Mouse (Mus musculus) small intestine, adult 2 months (tissue): ENCODE results near the gene Chil4.

Source experiments
- CTCF ChIP-seq: fragments of 200-500 bp; IDR thresholded peaks from 2 replicates; pipeline ENCODE4 v1.5.1; 2012; ENCODE audit warnings: low read depth, mild to moderate bottlenecking, control low read depth, inconsistent platforms, low read length, moderate library complexity, mixed read lengths; ENCODE audit not compliant: insufficient replicate concordance, insufficient read length; ENCODE audit errors: extremely low read depth
- POLR2A ChIP-seq: fragments of 200-500 bp; IDR thresholded peaks from 2 replicates; pipeline ENCODE4 v1.6.1; 2012; ENCODE audit warnings: low read depth, mild to moderate bottlenecking, control low read depth, inconsistent platforms, low read length, moderate library complexity

DNA sequence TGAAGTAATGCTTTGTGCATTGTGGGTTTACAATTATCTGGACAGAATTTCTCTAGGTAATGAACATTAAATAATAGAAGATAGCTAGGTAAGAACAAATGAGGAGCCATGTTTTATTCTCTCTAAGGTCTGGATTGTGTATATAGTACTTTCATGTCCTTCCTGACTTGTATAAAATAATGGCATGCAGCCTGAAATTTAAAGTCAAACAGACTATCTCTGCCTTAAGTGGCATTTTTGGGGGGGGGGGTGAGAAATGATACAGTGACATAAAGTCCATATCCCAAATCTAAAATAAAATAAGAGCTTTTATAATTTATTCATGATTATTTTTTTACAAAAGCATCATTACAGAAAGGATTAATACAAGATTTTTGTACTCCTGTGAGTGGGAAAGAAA lies 45.5 kb upstream of the Chil4 start:
- TF ChIP-seq CTCF, result no peak
- TF ChIP-seq POLR2A, result no peak
